Mouse (Mus musculus) granulocyte monocyte progenitor cell, adult 5-6 weeks (primary cell): Measurements from ENCODE around the gene Slc13a3. TPM values are rescaled to one million over a fixed set of nuclear protein-coding genes. Genes with fewer than 3 reads are reported as not detected.

Source experiments
- ATAC-seq: replicated peaks from 2 replicates; pipeline ENCODE4 v1.8.0; 2016; ENCODE audit warnings: mild to moderate bottlenecking, moderate TSS enrichment, inconsistent platforms; ENCODE audit not compliant: poor library complexity, severe bottlenecking
- total RNA-seq, 2 experiments: library from RNA; stranded (forward) in 1 of 2; stranded (reverse) in 1 of 2; fragments of 200-712, 200-1000 nt in 1 of 2; fragments of >200 nt in 1 of 2; fragmentation: Nextera tagmentation in 1 of 2; gene quantifications; 2 replicates each; pipeline ENCODE4 v1.2.3; 2014 to 2017

Slc13a3 gene
- total RNA-seq, 2 experiments from 2014 or later = 0.67 TPM; not detected in 1

DNA sequence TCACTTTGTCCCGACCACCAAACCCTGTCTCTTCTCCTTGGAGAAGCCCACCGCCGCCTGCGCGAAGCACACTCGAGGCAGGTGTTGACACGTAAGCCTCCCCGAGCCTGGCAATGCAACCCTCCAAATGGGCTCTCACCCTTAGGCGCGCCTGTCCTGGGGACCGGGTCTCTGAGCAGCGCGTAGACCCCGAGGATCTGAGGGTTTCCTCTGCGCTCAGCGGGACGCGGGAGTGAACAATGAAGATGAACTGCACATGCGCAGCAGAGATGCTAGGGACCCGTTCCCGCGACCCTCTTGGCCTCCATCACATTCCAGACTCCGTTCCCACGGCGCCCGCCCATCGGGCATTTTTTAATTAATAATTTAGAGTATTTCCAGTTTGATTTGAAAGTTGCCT is 104.5 kb downstream of the Slc13a3 start, which contains the start of gene Zfp663:
Zfp663 (minus strand) TSS at position 234 of the 400 bp plus-strand sequence.
- no peak for ATAC-seq

DNA sequence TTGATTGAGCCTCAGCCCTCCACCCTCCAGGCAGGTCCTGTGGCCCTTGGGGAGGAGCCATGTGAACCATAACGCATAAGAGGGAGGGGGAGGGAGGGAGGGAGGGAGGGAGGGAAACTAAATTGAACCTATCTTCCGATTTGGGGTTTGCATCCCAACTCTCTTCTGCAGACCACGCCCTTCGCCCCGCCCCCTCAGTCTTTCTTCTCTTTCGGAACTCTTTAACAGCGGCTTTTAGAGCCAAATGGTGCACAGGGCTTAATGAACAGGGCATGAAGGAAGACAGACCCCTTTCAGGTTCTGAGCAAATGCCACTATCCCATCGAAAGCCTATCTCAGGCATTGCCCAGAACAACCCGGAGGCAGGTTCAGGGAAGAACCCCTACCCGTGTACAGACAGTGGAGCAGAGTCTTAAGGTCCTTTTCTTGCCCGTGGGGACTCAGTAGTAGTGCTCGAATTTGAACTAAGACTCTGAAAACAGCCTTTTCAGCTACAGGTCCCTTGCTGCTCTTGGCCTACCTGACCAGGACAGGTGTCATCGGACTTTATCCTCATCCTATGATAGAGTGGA is 105.1 kb downstream of the Slc13a3 start:
- ATAC-seq = no peak

DNA sequence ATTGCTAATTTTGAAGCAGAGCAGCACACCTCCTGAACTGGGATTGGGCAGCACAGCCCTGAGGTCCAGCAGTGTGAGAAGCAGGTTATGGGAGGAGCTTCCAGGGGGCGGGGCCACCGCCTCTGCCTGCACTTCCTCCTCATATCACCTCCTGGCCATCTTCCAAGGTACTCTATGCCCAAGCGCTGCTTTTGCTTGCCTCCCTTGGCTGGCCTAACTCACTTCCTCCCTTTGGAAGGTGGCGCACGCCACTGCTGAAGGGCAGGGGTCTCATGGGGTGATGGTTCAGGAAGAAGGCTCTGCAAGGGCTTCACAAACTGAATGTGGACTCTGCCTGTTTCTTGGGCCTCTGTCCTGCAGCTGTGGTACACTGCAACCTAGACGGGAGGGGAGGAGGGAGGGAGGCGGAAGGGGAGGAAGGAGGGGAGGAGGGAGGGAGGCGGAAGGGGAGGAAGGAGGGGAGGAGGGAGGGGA is 105.9 kb downstream of the Slc13a3 start:
- ATAC-seq = peak; percentile 75

DNA sequence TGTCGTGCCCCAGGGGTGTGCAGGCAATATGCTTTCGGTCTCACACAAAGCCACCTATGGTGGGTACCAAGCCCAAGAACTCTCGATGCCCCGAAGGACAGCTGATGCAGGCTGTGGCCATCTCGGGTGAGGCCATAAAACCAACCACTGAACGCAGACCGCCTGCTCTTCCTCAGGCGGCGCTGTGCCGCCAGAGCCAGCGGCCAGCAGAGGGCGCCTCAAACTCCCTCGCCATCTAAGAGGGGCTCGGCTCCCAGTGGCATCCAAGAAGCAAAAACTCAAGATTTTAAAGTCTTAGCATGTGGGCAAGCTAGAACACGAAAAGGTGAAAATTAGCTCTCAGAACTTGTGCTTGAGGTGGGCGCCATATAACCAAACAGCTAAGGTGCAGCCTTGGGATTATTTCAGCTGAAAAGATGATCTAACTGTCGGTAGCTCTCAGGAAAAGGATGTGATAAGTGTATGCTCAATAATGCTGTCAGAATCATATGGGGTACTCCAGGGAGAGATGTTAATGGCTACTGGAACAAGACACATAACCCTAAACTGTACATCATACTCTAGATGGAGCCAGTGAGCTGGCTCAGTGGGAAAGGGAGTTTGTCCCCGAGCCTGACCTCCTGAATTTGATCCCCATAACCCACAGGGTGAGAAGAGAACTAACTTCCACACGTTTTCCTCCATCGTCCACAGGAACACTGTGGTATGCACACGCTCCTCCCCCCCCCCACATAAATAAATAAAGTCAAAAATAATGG is 108.5 kb downstream of the Slc13a3 start:
- ATAC-seq = peak; percentile 57

DNA sequence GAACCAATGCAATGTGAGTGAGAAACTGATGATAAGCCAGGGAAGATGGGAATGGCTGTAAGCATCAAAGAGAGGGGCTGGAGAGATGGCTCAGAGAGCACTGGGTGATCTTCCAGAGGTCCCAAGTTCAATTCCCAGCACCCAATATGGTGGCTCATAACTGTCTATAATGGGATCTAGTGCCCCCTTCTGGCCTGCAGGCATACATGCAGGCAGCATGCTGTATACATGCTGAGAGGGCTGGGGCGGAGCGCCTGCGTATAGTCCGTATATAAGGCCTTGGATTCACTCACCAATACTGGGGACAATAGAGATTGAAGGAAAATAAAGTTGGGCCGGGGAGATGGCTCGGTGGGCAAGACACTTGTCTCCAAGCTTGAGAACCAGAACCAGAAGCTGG is 109.7 kb downstream of the Slc13a3 start:
- no peak for ATAC-seq

DNA sequence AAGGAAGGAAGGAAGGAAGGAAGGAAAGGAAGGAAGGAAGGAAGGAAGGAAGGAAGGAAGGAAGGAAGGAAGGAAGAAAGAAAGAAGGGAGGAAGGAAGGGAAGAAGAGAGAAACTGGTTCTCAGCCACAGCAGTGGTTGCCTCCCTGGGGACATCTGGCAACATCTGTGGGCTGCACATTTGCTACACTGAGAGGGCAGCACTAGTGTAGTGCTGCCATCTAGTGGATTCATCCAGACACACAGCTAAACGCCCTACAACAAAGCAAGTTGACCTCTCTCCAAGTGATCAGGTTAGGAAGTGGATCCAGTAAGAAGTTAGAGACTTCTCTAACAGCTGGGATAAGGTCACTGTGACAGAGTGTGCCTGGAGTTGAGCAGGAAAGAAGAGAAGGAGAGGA is 112.2 kb downstream of the Slc13a3 start:
- ATAC-seq = peak; percentile 69

Other genes with a start within 250 kb of the Slc13a3 start
- gene Cdh22, start 238.4 kb downstream of the Slc13a3 start, total RNA-seq (2014; fragmentation: Nextera tagmentation) = not detected in 2 replicates
- not detected in 2 replicates for gene Cdh22, start 238.4 kb downstream of the Slc13a3 start, total RNA-seq (2017)
- gene Slc35c2, start 185.4 kb downstream of the Slc13a3 start, total RNA-seq (2014; fragmentation: Nextera tagmentation) = 90.6 and 93.9 TPM in 2 replicates
- gene Slc35c2, start 185.4 kb downstream of the Slc13a3 start, total RNA-seq (2017) = 79.6 and 89.9 TPM in 2 replicates
- 53.2 and 57.9 TPM in 2 replicates for gene Elmo2, start 146.8 kb downstream of the Slc13a3 start, total RNA-seq (2014; fragmentation: Nextera tagmentation)
- 28.5 and 38.8 TPM in 2 replicates for gene Elmo2, start 146.8 kb downstream of the Slc13a3 start, total RNA-seq (2017)
- not detected in 2 replicates for gene Zfp663, start 104.5 kb downstream of the Slc13a3 start, total RNA-seq (2014; fragmentation: Nextera tagmentation)
- gene Zfp663, start 104.5 kb downstream of the Slc13a3 start, total RNA-seq (2017) = not detected in 2 replicates
- gene Zfp334, start 85.0 kb downstream of the Slc13a3 start, total RNA-seq (2014; fragmentation: Nextera tagmentation) = not detected in 2 replicates
- gene Zfp334, start 85.0 kb downstream of the Slc13a3 start, total RNA-seq (2017) = not detected in 2 replicates
- gene Ocstamp, start 72.8 kb downstream of the Slc13a3 start, total RNA-seq (2014; fragmentation: Nextera tagmentation) = not detected in 2 replicates
- gene Ocstamp, start 72.8 kb downstream of the Slc13a3 start, total RNA-seq (2017) = not detected in 2 replicates
- gene Trp53rka, start 20.1 kb upstream of the Slc13a3 start, total RNA-seq (2014; fragmentation: Nextera tagmentation) = 4.6 and 7.0 TPM in 2 replicates
- gene Trp53rka, start 20.1 kb upstream of the Slc13a3 start, total RNA-seq (2017) = 8.4 and 15.7 TPM in 2 replicates
- 0.21 and 1.3 TPM in 2 replicates for gene Slc2a10, start 30.6 kb upstream of the Slc13a3 start, total RNA-seq (2014; fragmentation: Nextera tagmentation)
- gene Slc2a10, start 30.6 kb upstream of the Slc13a3 start, total RNA-seq (2017) = not detected in 2 replicates
- gene Eya2, start 121.8 kb upstream of the Slc13a3 start, total RNA-seq (2014; fragmentation: Nextera tagmentation) = 6.0 TPM in 1 of 2 replicates, not detected in the other
- 0.30 and 1.4 TPM in 2 replicates for gene Eya2, start 121.8 kb upstream of the Slc13a3 start, total RNA-seq (2017)